Mouse (Mus musculus): ENCODE results near the gene Myl7.

Myl7 gene

DNA sequence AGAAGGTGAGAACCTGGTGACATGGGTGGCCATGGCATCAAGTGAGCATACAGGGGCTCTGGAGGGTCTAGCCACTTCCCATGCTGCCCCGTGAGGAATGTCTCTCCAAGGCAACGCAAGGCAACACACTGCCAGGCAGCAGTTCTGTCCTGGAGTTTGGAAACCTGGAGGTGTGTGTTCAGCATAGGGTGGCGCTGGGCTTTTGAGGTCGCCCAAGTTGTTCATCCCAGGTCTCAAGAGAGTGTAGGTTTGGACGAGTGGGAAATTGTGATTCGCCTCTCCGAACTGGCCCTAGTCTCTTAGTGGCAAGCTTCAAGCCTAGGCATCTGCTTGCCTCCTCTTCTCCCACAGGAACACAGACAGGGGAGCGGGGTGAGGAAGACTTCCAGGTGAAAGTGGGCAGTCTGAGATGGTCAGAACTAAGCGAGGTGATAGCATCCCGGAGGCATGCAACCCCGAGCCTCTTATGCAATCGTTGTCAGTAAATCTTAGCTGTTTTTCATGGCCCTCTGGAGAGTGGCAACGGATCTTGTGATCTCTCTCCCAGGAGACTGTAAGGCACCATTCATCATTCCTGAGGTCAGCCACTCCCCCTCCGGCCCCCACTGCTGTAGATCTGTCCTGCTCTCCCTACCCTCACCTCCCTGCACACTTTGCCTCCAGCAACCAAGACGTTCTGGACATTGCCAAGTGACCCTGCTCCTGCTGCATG, 36.0 kb downstream of the Myl7 start:
- no peak for DNase-seq (ENCODE audit: low spot score in 2 of 2)

DNA sequence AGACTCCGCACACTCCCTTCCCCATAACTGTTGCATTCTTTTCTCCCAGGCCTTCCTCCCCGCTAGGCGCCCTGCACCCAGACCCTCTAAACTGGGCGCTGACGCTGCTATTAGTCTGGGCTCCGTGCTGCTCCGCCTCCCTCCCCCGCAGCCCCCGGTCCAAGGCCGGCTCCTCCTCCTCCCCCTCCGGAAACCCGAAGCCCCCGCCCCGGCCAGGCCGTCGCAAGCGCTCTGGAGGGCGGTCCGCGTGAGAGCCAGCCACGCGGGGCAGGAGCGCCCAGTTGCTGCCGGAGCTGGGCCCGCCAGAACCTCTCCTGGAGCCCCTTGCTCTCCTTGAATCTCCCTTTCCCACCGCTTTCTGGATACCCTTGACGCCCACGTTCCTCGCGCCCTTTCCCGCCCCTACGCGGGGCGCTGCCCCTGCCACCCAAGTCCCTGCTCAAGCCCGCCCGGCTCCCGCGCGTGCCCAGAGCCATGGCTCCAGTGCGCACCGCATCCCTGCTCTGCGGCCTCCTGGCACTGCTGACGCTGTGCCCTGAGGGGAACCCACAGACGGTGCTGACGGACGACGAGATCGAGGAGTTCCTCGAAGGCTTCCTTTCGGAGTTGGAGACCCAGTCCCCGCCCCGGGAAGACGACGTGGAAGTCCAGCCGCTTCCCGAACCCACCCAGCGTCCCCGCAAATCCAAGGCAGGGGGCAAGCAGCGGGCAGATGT, 36.7 kb downstream of the Myl7 start, which contains the start of gene Aebp1:
Gene Aebp1 (plus strand): TSS at position 270 of the 716 bp plus-strand sequence.
- DNase-seq (ENCODE audit: low spot score in 2 of 2), result no peak

DNA sequence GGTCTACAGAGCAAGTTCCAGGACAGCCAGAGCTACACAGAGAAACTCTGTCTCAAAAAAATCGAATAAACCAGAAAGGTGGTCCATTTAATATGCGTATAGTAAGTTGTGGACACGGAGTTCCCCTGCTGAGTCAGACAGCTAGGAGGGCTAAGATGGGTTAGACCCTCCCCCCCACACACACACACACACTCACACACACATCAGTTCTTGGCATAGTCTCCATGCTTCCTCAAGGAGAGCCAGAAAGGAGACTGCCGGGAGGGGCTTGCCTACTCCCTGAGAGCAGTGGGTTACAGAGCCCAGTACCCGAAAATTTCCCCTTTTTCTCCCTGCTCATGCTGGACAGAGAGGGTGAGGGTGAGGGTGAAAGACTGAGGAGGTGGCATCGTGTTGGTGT, 37.9 kb downstream of the Myl7 start:
- DNase-seq (ENCODE audit: low spot score in 2 of 2), result no peak

DNA sequence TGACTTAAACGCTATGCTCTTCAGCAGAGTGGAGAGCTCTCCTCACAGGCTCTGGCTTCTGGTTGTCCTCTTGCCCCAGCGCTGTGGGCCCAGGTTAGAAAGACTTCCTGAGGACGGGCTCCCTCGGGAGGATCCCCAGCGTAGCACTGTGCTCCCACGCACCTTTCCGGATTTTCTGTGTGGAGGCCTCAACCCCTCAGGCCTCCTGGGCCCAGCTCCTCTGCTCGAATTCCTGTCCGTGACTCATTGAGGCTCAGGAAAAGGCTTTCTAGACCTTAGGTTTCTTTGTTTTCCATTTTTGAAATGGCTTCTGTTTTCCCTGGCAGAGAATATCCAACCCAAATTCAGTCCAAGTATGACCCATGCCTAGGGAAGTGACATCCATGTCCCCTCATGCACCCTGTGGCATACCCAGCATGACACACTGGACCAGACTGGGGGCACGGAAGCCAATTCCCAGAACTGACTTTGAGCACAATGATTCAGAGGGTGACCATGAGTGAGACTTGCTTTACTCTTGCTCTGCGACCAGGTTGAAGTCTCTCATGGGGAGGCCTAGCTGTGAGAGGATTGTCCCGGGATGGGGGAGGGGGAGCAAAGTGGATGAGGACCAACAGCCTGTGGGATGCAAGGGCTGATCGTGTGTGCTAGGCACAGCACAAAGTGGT, 38.6 kb downstream of the Myl7 start:
- no peak for DNase-seq (ENCODE audit: low spot score in 2 of 2)

DNA sequence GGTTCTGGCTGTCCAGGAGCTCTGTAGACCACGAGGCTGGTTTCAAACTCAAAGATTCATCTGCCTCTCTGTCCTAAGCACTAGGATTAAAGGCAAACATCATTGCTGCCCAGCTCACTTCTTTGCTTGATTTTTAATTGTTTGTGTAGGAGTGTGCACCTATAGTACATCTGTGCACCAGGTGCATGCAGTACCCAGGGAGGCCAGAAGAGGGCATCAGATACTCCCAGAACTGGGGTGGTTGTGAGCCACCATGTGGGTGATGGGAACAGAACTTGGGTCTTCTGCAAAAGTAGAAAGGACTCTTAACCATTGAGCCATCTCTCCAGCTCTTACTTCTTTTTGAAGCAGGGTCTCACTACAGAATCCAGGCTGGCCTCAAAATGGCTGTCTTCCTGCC, 39.9 kb downstream of the Myl7 start:
- no peak for DNase-seq (ENCODE audit: low spot score in 2 of 2)

DNA sequence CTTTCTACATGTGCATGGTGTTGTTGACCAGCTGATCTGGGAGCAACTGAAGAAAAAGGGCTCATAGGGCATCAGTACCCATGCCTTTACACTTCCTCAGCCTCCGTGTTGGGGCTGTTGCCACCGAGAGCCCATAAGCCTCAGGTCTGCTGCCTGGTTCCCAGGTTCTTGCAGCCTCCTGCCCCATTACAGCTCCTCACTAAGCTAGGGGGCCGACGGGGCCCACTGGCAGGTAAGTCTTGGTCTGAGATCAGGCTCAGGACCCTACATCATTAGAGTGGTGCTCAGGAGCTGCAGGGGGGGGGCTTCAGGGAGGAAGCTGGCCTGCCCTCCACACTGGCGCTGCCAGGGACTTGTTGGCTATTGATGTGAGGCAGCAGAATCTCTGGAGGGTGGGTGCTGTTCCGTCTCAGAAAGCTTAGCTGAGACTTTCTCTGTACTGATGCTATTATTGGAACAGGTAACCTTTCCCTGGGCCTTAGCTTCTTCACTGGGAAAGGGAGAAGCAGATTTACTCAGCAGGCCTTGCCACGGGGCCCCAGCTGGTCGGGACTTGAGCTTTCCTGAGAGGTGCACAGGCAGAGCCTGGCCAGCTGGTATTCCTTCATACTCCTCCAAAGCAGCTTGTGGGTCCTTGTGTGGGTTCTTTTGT, 42.0 kb downstream of the Myl7 start:
- DNase-seq (ENCODE audit: low spot score in 2 of 2), result no peak

DNA sequence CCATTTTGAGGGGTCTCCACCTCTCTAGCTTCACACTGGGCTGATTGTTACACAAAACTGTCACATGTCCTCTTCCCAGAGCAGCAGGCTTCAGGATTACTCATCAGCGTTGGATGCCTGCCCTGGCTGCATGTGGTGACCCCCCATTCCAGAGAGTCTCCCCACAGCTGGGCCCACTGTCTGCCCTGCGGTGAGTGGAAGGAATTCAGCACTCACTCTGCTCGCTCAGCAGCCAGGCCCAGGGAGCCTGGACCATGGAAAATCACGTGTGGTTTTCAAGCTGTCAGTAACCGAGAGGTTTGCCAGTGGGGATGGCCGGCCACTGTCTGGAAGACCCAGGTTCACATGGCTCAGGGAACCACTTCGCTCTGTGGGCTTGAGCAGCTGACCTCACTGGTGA, 42.7 kb downstream of the Myl7 start:
- peak in 1 of 2 experiments; percentile 42 for DNase-seq (ENCODE audit: low spot score in 2 of 2)

DNA sequence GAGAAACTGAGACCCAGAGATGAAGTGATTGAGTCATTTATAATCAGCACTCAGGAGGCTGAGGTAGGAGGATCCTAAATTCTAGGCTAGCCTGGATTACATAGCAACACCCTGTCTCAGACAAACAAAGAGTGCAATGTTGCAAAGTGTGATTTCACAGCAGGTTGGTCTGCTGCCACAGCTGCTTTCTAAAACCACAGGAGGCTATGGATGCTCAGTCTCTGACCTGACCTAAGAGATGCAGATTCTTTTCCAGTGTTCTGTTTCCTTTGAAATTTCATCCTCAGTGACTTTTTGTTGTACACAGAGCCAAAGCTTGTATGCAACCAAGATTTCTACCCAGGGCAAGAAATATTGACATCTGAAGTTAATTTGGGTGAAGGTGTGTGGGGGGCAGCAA, 43.1 kb downstream of the Myl7 start:
- DNase-seq (ENCODE audit: low spot score in 2 of 2), result no peak

DNA sequence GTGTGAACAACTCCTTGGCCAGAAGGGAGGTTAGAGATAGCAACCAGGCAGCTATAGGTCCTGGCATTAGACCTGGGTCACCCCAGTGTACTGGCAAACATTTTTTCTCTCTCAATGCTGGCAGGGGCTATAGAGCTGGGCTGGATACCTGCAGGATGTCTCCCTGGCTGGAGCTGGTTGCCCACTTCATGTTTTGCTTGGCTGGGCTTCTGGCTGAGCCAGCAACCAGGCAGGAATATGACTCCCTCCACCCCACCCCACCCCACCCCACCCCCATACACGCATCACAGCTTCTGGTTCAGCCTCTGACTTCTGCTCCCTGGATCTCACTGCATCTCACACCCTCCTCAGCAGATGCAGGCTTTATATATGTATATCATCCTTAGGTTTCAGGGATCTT, 46.3 kb downstream of the Myl7 start:
- DNase-seq (ENCODE audit: low spot score in 2 of 2), result no peak

DNA sequence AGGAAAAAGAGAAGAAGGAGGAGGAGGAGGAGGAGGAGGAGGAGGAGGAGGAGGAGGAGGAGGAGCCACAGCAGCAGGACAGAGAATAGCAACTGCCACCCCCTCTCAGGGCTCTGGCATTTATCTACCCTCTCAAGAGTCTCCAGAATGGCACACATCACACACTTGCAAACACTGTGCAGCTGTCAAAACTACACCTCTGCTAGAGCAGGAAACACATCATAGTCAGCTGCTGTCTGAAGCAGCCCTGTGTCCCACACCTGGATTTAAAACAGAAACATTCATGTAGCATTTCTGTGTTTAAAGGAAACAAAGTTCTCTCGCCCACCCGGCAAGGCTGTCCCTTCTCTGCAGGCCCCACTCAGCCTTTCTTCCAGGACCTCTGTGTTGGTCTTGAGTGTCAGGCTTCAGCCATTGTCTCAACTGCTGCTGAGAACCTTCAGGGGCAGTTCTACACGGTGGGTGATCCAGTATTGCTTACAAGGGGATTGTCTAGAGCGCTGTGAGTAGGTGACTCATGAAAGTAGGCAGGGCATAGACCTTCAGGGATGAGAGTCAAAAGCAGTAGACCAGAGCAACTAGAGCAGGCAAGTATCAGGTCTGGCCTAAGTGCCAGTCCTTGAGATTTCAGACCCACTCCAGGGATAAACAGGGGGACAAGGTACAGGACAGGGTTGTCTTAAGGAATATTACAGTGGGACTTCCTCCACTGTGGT, 47.4 kb downstream of the Myl7 start:
- no peak for DNase-seq (ENCODE audit: low spot score in 2 of 2)

DNA sequence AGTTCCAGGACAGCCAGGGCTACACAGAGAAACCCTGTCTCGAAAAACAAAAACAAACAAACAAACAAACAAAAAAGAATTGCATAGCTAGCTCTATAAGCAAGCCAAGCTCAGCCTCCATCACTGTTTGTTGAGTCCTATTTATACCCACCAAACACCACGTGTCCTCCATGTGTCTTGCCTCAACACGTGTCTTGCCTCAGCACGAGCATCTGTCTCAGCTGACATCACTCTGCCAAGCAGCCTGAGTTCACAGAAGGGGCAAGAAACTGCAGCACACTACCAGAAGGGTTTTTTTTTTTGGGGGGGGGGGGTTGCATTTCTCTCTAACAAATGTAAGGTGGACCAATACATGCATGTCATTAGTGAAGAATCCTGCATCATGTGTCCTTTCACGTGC, 48.1 kb downstream of the Myl7 start:
- no peak for DNase-seq (ENCODE audit: low spot score in 2 of 2)

DNA sequence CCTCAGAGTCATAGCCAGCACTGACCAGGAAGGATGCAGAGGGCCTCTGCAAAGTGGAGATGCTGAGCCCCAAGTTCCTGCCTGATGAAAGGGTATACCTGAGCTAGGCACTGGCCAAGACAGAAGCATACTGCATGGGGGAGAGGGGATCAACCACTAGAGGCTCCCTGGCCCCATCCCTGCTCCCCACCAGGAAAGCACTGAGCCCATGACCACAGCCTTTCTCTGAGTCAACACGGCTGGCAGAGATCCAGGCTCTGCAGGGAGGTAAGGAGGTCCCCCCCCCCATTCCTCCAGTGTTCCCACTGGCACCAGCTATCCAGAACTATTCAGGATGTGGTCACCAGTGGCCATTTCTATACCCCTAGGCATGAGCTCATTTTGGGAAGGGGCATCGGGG, 49.3 kb downstream of the Myl7 start:
- DNase-seq (ENCODE audit: low spot score in 2 of 2), result no peak

DNA sequence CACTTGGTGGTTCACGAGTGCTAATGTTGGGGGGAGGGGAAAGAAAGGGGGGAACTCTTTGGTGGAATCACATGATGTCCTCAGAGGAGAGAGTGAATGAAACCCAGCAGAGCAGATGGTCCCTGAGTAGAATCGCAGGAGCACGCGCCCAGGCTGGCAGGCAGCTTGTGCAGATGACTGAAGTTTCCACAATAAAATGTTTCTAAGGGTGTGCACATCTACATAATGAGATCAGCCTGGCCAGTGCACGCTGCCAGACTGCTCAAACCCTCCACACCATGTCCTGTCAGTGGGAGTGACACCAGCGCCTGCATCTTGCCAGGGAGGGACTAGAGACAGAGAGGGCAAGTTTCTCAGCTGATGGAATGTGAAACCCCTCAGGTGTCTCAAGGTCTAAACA, 49.8 kb downstream of the Myl7 start:
- peak in 1 of 2 experiments; percentile 52 for DNase-seq (ENCODE audit: low spot score in 2 of 2)

DNA sequence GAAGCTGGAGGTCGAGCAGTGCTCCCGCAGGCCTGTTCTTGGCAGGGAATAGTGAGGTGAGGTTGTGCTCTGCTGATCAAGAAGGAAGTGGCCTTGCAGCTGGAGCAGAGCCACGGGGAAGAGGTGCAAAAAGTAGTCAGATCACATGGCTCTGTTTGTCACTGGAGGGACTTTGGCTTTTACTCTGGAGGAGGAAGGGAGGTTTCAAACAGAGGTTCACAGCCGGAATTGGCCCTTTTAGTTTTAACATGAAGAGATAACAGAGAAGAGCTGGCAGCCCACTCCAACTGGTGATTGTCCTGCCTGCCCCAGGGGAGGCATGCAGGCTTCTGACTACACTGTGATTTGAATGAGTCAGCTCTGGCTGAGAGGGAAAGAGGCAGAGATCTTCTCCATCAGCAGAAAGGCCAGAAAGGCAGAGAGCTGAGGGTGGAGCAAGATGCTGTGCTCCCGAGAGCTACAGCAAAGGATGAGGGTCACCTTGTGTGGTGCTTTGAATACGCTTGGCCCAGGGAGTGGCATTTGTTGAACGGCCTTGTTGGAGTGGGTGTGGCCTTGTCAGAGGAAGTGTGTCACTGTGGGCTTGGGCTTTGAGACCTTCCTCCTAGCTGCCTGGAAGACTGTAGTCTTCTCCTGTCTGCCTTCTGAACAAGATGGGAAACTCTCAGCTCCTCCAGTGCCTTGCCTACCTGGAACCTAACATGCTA, 51.8 kb downstream of the Myl7 start:
- DNase-seq (ENCODE audit: low spot score in 2 of 2), result no peak
